Mouse (Mus musculus): ENCODE measurements around the gene Flywch1.
"Not testable (repeated sequence)": the region's sequence is repeated elsewhere in the genome, so short reads cannot be mapped to it uniquely, and the experiment has no call there.

Gene Flywch1

DNA sequence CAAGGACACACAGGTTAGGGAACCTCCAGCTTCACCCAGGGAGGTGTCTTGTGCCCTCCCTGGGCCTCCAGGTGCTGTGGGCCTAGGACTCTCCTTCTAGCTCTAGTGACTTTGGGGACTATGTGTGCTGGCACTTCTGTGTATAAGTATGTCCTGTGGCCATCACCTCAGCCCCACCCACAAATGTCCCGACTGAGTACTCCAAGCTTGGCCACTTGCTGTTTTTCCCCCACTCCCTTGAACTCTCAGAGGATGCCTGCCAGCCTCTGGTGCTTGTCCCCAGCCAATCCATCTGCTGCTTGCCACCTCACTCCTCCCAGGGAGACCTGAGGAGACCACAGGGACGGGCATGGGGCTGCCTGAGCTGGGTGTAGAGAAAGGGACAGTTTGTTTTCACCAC is 7.0 kb upstream of the Flywch1 start:
- DNase-seq (ENCODE audit: low spot score), result no peak

- DNase-seq (ENCODE audit: low spot score), result no peak
These were observed 5.7 kb upstream of the Flywch1 start for GRCm38 (mm10) chr17:23777141-23777540.

DNA sequence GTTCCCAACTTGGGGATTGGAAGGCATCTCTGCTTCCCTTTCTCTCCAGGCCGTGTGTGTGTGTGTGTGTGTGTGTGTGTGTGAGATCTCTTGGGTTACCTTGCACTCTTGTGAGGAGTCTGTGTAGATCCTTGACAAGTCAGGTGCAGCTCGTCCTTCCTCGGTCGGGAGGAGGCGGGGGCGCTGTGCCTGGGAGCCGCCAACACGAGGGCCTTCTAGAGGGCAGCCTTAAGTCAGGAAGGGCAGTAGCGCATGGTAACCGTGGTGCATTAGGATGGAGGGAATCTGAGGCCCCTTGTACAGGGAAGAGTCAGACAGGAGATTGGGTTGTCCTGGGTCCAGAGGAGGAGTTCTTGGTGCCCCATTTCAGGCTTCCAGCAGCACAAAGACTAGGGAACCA is 4.8 kb upstream of the Flywch1 start:
- no peak for DNase-seq (ENCODE audit: low spot score)

- DNase-seq (ENCODE audit: low spot score), result no peak
These were observed 2.7 kb upstream of the Flywch1 start for GRCm38 (mm10) chr17:23774090-23774489.

GRCm38 (mm10) chr17:23773676-23774075 is 2.3 kb upstream of the Flywch1 start:
- no peak for DNase-seq (ENCODE audit: low spot score)

- DNase-seq (ENCODE audit: low spot score), result not testable (repeated sequence)
These were observed 786 bp upstream of the Flywch1 start for GRCm38 (mm10) chr17:23772219-23772556.

DNA sequence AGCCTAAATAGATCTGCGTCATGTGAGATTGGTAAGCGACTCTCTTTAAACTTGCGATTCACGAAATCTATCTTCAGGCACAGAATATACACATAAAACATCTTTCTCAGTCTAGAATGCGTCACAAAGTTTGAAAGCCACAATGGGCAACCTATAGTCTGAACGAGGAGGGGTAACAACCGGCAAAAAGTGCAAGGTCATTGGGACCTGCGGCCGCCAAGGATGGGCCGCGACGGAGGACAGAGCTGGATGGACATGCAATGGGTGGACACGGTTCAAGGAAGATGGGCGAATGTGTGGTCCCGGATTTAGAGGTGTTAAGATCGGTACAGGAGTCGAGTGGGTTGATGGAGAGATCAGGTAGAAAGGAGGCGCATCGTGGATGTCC is 512 bp downstream of the Flywch1 start:
- DNase-seq (ENCODE audit: low spot score), result peak; percentile 69

GRCm38 (mm10) chr17:23770493-23770892 is 909 bp downstream of the Flywch1 start:
- DNase-seq (ENCODE audit: low spot score), result peak; percentile 20

GRCm38 (mm10) chr17:23762976-23763375 is 8.4 kb downstream of the Flywch1 start:
- no peak for DNase-seq (ENCODE audit: low spot score)

DNA sequence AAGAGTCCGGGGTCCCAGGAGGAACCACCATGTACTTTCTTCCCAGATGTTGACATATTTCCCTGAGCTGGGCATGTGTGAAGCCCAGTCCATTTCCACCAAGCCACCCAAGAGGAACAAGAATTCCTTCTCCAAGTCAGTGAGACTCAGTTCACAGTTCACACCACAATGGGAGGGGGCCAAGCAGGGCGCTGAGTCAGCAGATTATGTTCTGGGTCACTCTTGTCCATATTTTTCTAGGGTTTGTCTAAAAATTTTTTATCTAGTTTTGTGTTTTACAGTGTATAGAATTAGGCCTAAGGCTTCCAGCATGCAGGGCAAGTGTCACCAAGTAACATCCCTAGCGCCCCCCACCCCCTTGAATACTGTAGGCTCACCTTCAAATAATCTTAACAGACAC is 10.2 kb downstream of the Flywch1 start:
- no peak for DNase-seq (ENCODE audit: low spot score)

DNA sequence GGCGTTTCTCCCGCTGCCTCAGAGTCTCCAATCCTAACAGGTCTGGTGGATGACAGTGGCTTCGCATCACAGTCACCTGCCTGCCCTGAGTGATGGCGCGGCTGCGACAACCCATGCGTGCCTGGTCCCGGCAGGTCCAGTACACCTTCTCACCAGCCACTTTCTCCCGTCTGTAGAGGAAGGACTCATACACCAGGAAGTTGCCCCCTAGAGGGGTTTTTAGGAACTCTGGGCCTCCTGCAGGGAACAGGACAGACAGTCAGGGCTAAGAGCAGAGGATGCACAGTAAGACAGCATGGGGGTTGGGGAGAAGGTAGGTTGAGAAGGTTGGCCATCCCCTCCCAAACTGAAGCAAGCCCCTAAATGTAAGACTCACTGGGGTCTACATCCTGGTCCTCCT is 11.2 kb downstream of the Flywch1 start:
- DNase-seq (ENCODE audit: low spot score), result no peak

DNA sequence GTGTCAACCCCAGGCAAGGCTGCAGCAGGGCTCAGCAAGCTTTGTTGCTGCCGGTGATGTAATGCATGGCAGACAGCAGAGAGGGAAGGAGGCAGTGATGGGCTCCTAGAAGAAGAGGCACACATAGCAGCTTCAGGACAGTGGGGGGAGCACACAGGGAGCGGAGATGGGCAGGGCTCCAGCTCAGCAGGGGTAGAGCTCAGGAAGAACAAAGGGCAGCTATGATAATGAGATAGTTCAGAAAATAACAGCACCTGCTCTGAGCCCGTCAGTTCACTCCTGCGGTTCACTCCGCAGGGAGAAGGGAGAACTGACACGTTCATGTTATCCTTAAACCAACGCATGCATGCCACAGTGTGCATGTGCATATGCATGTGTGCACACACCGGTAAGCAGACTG is 12.6 kb downstream of the Flywch1 start:
- no peak for DNase-seq (ENCODE audit: low spot score)

GRCm38 (mm10) chr17:23757581-23757980 is 13.8 kb downstream of the Flywch1 start:
- no peak for DNase-seq (ENCODE audit: low spot score)

DNA sequence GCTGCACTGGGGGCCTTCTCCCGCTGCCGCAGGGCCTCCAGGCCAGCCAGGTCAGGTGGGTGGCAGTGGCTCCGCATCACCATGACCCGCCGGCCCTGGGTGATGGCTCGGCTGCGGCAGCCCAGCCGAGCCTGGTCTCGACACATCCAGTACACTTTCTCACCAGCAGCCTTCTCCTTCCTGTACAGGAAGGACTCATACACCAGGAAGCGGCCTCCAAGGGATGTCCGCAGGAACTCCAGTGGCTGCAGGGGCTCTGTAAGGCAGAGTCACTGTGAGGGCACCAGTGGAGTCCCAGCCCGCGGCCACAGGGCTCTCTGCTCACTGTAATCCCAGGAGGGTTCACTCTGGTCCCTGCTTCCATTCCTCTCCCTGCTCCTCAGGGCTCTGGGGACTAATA is 15.7 kb downstream of the Flywch1 start:
- DNase-seq (ENCODE audit: low spot score), result no peak

GRCm38 (mm10) chr17:23749400-23750191 is 21.8 kb downstream of the Flywch1 start:
- DNase-seq (ENCODE audit: low spot score), result no peak

DNA sequence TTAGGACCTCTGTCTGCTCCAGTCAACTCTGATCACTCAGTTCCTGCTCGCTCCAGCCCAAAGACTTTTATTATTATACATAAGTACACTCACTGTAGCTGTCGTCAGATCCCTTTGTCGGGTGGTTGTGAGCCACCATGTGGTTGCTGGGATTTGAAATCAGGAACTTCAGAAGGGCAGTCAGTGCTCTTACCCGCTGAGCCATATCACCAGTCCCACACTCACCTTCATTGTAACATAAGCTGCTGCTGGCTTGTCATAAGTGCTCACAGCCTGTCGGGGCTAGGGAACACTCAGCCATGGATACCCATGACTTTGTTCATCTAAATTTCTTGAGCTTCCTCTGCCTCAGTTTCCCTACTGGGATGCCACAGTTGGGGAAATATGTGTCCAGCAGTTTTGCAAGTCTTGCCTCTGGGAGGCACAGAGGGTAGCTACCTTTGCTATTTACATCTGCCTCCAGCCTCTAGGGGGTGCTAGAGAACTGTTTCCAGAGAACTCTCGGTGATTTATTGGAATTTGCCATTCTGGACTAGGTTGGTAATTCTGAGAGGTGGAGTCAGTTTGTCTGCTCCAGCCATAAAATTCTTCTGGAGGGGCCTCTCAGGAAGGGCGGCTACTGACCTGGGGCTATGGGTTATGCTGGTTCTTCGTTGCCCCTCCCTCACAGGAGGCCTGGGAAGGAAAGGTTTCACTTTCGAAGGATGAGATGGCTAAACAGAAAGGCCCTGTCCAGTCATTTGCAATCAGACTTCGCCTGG is 22.6 kb downstream of the Flywch1 start:
- peak; percentile 90 for DNase-seq (ENCODE audit: low spot score)

- no peak for DNase-seq (ENCODE audit: low spot score)
These were observed 23.4 kb downstream of the Flywch1 start for GRCm38 (mm10) chr17:23748026-23748425.

DNA sequence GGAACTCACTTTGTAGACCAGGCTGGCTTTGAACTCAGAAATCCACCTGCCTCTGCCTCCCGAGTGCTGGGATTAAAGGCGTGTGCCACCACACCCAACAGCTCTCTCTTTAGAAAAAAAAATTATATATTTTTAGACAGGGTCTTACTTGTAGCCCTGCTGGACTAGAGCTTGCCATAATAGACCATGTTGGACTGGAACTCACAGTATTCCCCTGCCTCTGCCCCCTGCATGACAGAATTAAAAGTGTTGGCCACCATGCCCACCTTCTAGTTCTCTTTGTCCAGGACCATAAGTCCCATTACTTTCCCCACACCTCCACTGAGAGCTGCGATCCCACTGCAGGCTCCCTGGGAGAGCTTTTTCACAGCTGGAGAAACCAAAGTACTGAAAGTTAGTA is 23.9 kb downstream of the Flywch1 start:
- no peak for DNase-seq (ENCODE audit: low spot score)

- DNase-seq (ENCODE audit: low spot score), result no peak
These were observed 24.6 kb downstream of the Flywch1 start for GRCm38 (mm10) chr17:23746767-23747166.

- DNase-seq (ENCODE audit: low spot score), result no peak
These were observed 25.1 kb downstream of the Flywch1 start for GRCm38 (mm10) chr17:23746311-23746710.

- DNase-seq (ENCODE audit: low spot score), result peak; percentile 41
These were observed 25.8 kb downstream of the Flywch1 start, which contains the start of gene Kremen2 for GRCm38 (mm10) chr17:23745301-23746251. TSS of gene Kremen2 (minus strand) at chr17:23745833.

DNA sequence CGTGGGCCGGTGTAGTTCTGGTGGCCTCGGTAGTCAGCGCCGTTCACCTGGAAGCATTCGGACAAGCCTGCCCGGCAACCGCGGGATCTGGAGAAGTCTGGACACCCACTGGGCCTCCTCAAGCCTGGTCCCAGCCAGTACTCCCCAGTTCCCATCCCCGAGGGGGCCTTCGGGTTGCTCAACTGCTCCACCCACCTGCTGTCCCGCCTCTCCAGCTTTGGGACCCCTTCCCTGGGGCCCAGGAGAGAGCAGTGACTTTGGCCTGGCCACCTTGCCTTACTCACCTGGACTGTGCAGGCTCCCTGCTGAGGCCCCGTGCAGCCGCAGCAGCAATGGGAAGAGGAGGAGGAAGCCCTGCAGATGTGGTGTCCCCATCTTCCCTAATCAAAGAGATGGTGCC is 26.8 kb downstream of the Flywch1 start:
- no peak for DNase-seq (ENCODE audit: low spot score)
